ENCODE assay signal across 24 mouse cellular contexts in genomic region chr7:137037872-137038271, GRCm38 (mm10).
A peak's percentile ranks its signal among the peaks of the same experiment; 100 is the strongest.
DNase-seq lines count a peak whose midpoint lies in the region; ATAC-seq and TF ChIP-seq lines count a peak whose summit lies in the region.
"Had no signal": no experiment of that assay in that cellular context is flagged by ENCODE, and none has a peak within 500 bp of the region (broad histone marks: within the 10 kb centered on the region; RNA-seq: fewer than 3 reads in every experiment).

No protein-coding gene starts in this region.

- H3K4me3 ChIP-seq in forebrain, embryonic 14.5 days (ENCODE audit: low read depth, low read length), result no peak overlapping the region
- H3K4me3 ChIP-seq in forebrain, embryonic 11.5 days (ENCODE audit: low read depth, low read length), result no peak overlapping the region
- H3K4me3 ChIP-seq in lung, embryonic 16.5 days (ENCODE audit: low read length), result no peak overlapping the region
- no peak overlapping the region for H3K4me3 ChIP-seq in lung, postnatal 0 days (ENCODE audit: low read depth, low read length)
- H3K4me3 ChIP-seq: forebrain, embryonic 15.5 days; heart, embryonic 13.5 days; limb, embryonic 10.5 days; limb, embryonic 15.5 days; liver, embryonic 13.5 days; megakaryocyte, embryonic 14.5 days; midbrain, embryonic 13.5 days had no signal

- H3K36me3 ChIP-seq in forebrain, embryonic 14.5 days (ENCODE audit: control insufficient read depth, insufficient read depth, low read length), result no peaks in the 10 kb centered on the region
- no peaks in the 10 kb centered on the region for H3K36me3 ChIP-seq in forebrain, embryonic 11.5 days (ENCODE audit: control insufficient read depth, insufficient read depth, low read length)
- no peaks in the 10 kb centered on the region for H3K36me3 ChIP-seq in lung, embryonic 16.5 days (ENCODE audit: control insufficient read depth, insufficient read depth, low read length)
- H3K36me3 ChIP-seq in lung, postnatal 0 days (ENCODE audit: insufficient read depth, low read length), result no peaks in the 10 kb centered on the region
- H3K36me3 ChIP-seq: forebrain, embryonic 15.5 days; heart, embryonic 13.5 days; limb, embryonic 10.5 days; limb, embryonic 15.5 days; liver, embryonic 13.5 days; midbrain, embryonic 13.5 days had no signal

- no peak for TF ChIP-seq EP300 in lung, postnatal 0 days (IDR thresholded peaks at IDR 0.05)

- WGBS in forebrain, embryonic 14.5 days, result 42% methylated on average over 5 of the region's 5 CpGs
- 73% methylated on average over 5 of the region's 5 CpGs for WGBS in forebrain, embryonic 11.5 days
- WGBS in lung, embryonic 16.5 days, result 27% methylated on average over 5 of the region's 5 CpGs
- WGBS in lung, postnatal 0 days, result 34% methylated on average over 5 of the region's 5 CpGs

- no peak overlapping the region for H3K4me2 ChIP-seq in forebrain, embryonic 14.5 days (ENCODE audit: low read length)
- no peak overlapping the region for H3K4me2 ChIP-seq in forebrain, embryonic 11.5 days (ENCODE audit: low read depth, low read length, severe bottlenecking)
- H3K4me2 ChIP-seq in lung, embryonic 16.5 days (ENCODE audit: low read depth, low read length), result no peak overlapping the region
- no peak overlapping the region for H3K4me2 ChIP-seq in lung, postnatal 0 days (replicated peaks; ENCODE audit: low read depth, low read length)
- H3K4me2 ChIP-seq: forebrain, embryonic 15.5 days; heart, embryonic 13.5 days; limb, embryonic 15.5 days; liver, embryonic 13.5 days; midbrain, embryonic 13.5 days had no signal

- H3K27ac ChIP-seq in forebrain, embryonic 14.5 days (ENCODE audit: low read depth, low read length), result no peak overlapping the region
- no peak overlapping the region for H3K27ac ChIP-seq in forebrain, embryonic 11.5 days (ENCODE audit: low read depth, low read length)
- peak overlapping the region; percentile 65 for H3K27ac ChIP-seq in lung, embryonic 16.5 days (ENCODE audit: low read length)
- H3K27ac ChIP-seq in lung, postnatal 0 days (ENCODE audit: low read length), result no peak overlapping the region
- H3K27ac ChIP-seq: forebrain, embryonic 15.5 days; heart, embryonic 13.5 days; limb, embryonic 10.5 days; limb, embryonic 15.5 days; liver, embryonic 13.5 days; midbrain, embryonic 13.5 days had no signal

- no peak for TF ChIP-seq CTCF in lung, postnatal 0 days (IDR thresholded peaks at IDR 0.05)

- no peak overlapping the region for H3K9ac ChIP-seq in forebrain, embryonic 14.5 days (ENCODE audit: low read length)
- H3K9ac ChIP-seq in forebrain, embryonic 11.5 days (ENCODE audit: low read length), result no peak overlapping the region
- H3K9ac ChIP-seq in lung, embryonic 16.5 days (ENCODE audit: low read length), result no peak overlapping the region
- no peak overlapping the region for H3K9ac ChIP-seq in lung, postnatal 0 days (replicated peaks; ENCODE audit: low read depth)
- H3K9ac ChIP-seq: forebrain, embryonic 15.5 days; heart, embryonic 13.5 days; limb, embryonic 15.5 days; liver, embryonic 13.5 days; midbrain, embryonic 13.5 days had no signal

- H3K9me3 ChIP-seq in forebrain, embryonic 14.5 days (replicated peaks; ENCODE audit: control insufficient read depth, low read length), result no peaks in the 10 kb centered on the region
- H3K9me3 ChIP-seq in forebrain, embryonic 11.5 days (ENCODE audit: control insufficient read depth, low read length), result no peaks in the 10 kb centered on the region; the same call in 1 of the 2 replicates
- 0 out of 2 replicates have a peak, but pooled peaks cover 2% of the 10 kb centered on the region for H3K9me3 ChIP-seq in lung, embryonic 16.5 days (ENCODE audit: control insufficient read depth, low read length)
- H3K9me3 ChIP-seq in lung, postnatal 0 days (ENCODE audit: low read length), result no peaks in the 10 kb centered on the region
- H3K9me3 ChIP-seq: forebrain, embryonic 15.5 days; limb, embryonic 10.5 days; limb, embryonic 15.5 days; liver, embryonic 13.5 days; midbrain, embryonic 13.5 days had no signal

- peak; percentile 37 for DNase-seq in forebrain, embryonic 14.5 days (ENCODE audit: low spot score)
- no peak for DNase-seq in forebrain, embryonic 11.5 days (ENCODE audit: low spot score)
- DNase-seq in lung, postnatal 4 days, result no peak
- DNase-seq in lung, postnatal 0 days (ENCODE audit: low spot score), result peak; percentile 52
- no peak for DNase-seq in spleen, adult 12 weeks (ENCODE audit: low spot score)
- no peak for DNase-seq in layer of hippocampus, postnatal 25 days (ENCODE audit: extremely low spot score in 1 of 2, low spot score in 1 of 2)
- DNase-seq: adrenal gland, postnatal 10 days; cerebellum, adult 11 months; cerebellum, adult 9-10 months; gastrocnemius, postnatal 25 days; heart, postnatal 10 days; kidney, adult 9 months; liver, embryonic 13.5 days; thymus, adult 18-20 months; thymus, postnatal 25 days had no signal

- H3K4me1 ChIP-seq in forebrain, embryonic 14.5 days (ENCODE audit: control insufficient read depth, insufficient read depth, low read length), result peaks cover 7% of the 10 kb centered on the region
- H3K4me1 ChIP-seq in forebrain, embryonic 11.5 days (replicated peaks; ENCODE audit: control insufficient read depth, insufficient read depth, low read length), result peaks cover 3% of the 10 kb centered on the region; the same call in 1 of the 2 replicates
- H3K4me1 ChIP-seq in lung, embryonic 16.5 days (replicated peaks; ENCODE audit: control insufficient read depth, insufficient read depth, low read length), result peaks cover 14% of the 10 kb centered on the region
- peaks cover 8% of the 10 kb centered on the region; the same call in 1 of the 2 replicates for H3K4me1 ChIP-seq in lung, postnatal 0 days (ENCODE audit: insufficient read depth, low read depth, low read length)
- H3K4me1 ChIP-seq: liver, embryonic 13.5 days; megakaryocyte, embryonic 14.5 days had no signal

- no peak for ATAC-seq in forebrain, embryonic 14.5 days
- ATAC-seq in forebrain, embryonic 11.5 days (replicated peaks; ENCODE audit: low FRiP score), result no peak
- peak; percentile 84 for ATAC-seq in lung, embryonic 16.5 days (ENCODE audit: low read depth)
- ATAC-seq in lung, postnatal 0 days, result peak; percentile 79
- ATAC-seq: forebrain, embryonic 15.5 days; intestine, embryonic 16.5 days; midbrain, embryonic 13.5 days; Patski had no signal

- H3K27me3 ChIP-seq in forebrain, embryonic 14.5 days (replicated peaks; ENCODE audit: control insufficient read depth, insufficient read depth, low read length), result no peaks in the 10 kb centered on the region
- no peaks in the 10 kb centered on the region for H3K27me3 ChIP-seq in forebrain, embryonic 11.5 days (ENCODE audit: control insufficient read depth, insufficient read depth, low read length)
- H3K27me3 ChIP-seq in lung, embryonic 16.5 days (ENCODE audit: control insufficient read depth, insufficient read depth, low read depth, low read length), result no peaks in the 10 kb centered on the region
- H3K27me3 ChIP-seq in lung, postnatal 0 days (replicated peaks; ENCODE audit: insufficient read depth, low read length), result no peaks in the 10 kb centered on the region
- H3K27me3 ChIP-seq: liver, embryonic 13.5 days; megakaryocyte, embryonic 14.5 days had no signal

Comparison
In these comparisons a context has a peak if more than half of its experiments do, and no peak if none do; other contexts are left out.
1. DNase-seq: peak in forebrain, embryonic 14.5 days (single experiment) and lung, postnatal 0 days (single experiment); none in forebrain, embryonic 11.5 days (single experiment), lung, postnatal 4 days (0 of 2), spleen, adult 12 weeks (single experiment) and layer of hippocampus, postnatal 25 days (0 of 2).
2. ATAC-seq: peak in lung, embryonic 16.5 days (single experiment) and lung, postnatal 0 days (single experiment); none in forebrain, embryonic 14.5 days (single experiment) and forebrain, embryonic 11.5 days (single experiment).